Mouse (Mus musculus): ENCODE data around the gene Mfsd14b.

Mfsd14b gene

DNA sequence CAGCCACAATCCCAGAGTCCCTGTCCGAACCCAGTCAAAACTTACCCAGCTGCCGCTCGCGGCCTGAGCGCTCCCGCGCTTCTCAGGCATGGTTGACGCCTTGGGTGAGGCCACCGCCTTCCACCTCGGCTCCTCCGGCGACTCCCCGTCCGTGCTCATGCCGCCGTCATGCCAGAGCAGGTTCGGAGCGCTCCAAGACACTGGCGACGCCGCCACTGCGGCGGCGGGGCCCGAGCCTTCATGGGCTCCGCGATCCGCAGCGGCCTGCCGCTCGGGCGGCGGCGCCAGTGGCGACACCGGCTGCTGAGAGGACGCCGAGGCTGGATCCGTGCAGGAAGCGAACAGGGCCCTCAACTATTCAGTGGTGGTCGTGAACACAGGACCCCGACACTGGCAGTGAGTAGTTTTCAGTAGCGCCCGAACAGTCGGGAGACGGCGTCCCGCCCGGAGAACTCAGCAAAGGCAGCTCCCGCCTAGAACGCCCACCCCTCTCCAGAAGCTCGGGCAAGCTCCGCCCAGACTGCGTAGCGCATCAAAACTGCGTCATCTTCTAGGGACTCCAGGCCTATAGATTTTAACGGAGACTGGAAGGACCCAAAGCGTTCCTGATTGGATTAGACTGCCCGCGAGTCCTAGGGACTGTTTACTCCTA is at the start of gene Mfsd14b:
Mfsd14b (minus strand) TSS at position 517 of the 652 bp plus-strand sequence.
- ChIA-PET CTCF (interaction anchor here in 1 of 4 experiments (0.6 kb wide), 3 partner anchors 81 to 619 kb away, joined by 3 to 5 read pairs (median 3); no protein-coding TSS in a partner anchor), POLR2A (interaction anchor here (0.5 to 3.1 kb wide), 44 partner anchors 8 to 800 kb away, joined by 3 to 40 read pairs (median 4); partner anchors contain the start of genes Aaed1 (in 1 of the 4), Cdk20 (in 1 of the 4) and Olfr466 (in 1 of the 4))

GRCm38 (mm10) chr13:65149940-65150339 is 37.2 kb upstream of the Mfsd14b start, which contains the start of gene Olfr466:
TSS of gene Olfr466 (plus strand) at chr13:65150240.
- ChIA-PET CTCF (interaction anchor here in 1 of 4 experiments (0.6 kb wide), 1 partner anchor 568 kb away, joined by 4 read pairs; no protein-coding TSS in a partner anchor), POLR2A (interaction anchor here in 1 of 4 experiments (1.3 kb wide), 1 partner anchor 38 kb away, joined by 5 read pairs; no protein-coding TSS in a partner anchor)

DNA sequence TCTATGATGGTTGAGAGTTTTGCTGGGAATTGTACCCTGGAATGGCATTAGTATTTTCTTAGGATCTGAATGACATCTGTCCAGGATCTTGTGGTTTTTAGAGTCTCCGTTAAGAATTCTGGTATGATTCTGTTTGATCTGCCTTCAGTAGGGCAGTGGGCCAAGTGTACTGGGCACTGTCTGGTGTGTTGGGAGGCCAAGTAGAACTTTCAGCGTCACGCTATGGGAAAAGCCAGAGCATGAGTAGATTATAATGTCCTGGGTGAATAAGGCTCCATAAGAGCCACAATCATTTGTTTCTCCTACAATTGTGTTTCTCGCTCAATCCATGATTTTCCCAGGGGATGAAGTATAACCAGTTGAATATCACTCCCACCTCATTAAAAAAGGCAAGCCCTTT is 25.0 kb upstream of the Mfsd14b start, which contains the start of gene Olfr465-ps1:
Olfr465-ps1 (plus strand) TSS at position 301 of the 400 bp plus-strand sequence.
- CTCF ChIA-PET, result no interaction called here
- POLR2A ChIA-PET, result no interaction called here

GRCm38 (mm10) chr13:65127063-65127847 is 14.5 kb upstream of the Mfsd14b start:
- POLR2A ChIA-PET, result interaction anchor here in 2 of 4 experiments (1.0 to 2.2 kb wide), 3 partner anchors 14 to 15 kb away, joined by 3 to 7 read pairs (median 3); partner anchors contain the start of gene Mfsd14b (in 2 of the 2)
- CTCF ChIA-PET, result interaction anchor here in 3 of 4 experiments (0.6 to 2.5 kb wide), 7 partner anchors 16 to 947 kb away, joined by 3 to 7 read pairs (median 4); no protein-coding TSS in a partner anchor

DNA sequence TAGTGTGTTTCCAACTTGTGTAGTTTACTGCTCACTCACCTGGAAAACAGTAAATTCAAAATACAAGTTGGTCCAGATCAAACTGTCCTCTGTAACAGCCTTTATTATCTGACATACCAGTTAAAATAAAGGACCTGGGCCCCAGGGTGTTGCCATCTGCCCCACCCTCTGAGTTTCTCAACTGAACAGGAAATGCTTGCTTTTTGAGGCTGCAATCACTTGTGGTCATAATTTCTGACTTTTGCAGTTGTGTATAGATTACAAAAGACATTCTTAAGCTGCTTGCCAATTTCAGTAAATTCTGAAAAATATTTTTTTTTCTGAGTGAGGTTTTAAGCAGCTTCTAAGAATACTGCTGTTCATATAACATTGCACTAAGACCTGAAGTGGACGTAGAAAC is 9.3 kb upstream of the Mfsd14b start:
- POLR2A ChIA-PET, result interaction anchor here in 2 of 4 experiments (0.7 to 2.0 kb wide), 2 partner anchors 10 to 82 kb away, joined by 4 read pairs; partner anchors contain the start of gene Mfsd14b (in 1 of the 2)
- CTCF ChIA-PET, result no interaction called here

- POLR2A ChIA-PET, result no interaction called here
- CTCF ChIA-PET, result interaction anchor here in 1 of 4 experiments (0.6 kb wide), 1 partner anchor 1206 kb away, joined by 3 read pairs; no protein-coding TSS in a partner anchor
Observed at GRCm38 (mm10) chr13:65120984-65121383, 8.2 kb upstream of the Mfsd14b start.

- CTCF ChIA-PET, result no interaction called here
- POLR2A ChIA-PET, result interaction anchor here (0.6 to 3.1 kb wide), 31 partner anchors 9 to 801 kb away, joined by 3 to 40 read pairs (median 3); partner anchors contain the start of genes Aaed1 (in 1 of the 4) and Cdk20 (in 1 of the 4)
Observed at GRCm38 (mm10) chr13:65113239-65113638, 464 bp upstream of the Mfsd14b start.

- ChIA-PET POLR2A (interaction anchor here in 3 of 4 experiments (0.6 to 3.1 kb wide), 28 partner anchors 9 to 800 kb away, joined by 3 to 40 read pairs (median 4); partner anchors contain the start of genes Aaed1 (in 1 of the 3) and Olfr466 (in 1 of the 3)), CTCF (interaction anchor here in 1 of 4 experiments (0.6 to 1.1 kb wide), 3 partner anchors 16 to 201 kb away, joined by 3 to 5 read pairs (median 3); no protein-coding TSS in a partner anchor)
Observed at GRCm38 (mm10) chr13:65111961-65112360, 814 bp downstream of the Mfsd14b start.

DNA sequence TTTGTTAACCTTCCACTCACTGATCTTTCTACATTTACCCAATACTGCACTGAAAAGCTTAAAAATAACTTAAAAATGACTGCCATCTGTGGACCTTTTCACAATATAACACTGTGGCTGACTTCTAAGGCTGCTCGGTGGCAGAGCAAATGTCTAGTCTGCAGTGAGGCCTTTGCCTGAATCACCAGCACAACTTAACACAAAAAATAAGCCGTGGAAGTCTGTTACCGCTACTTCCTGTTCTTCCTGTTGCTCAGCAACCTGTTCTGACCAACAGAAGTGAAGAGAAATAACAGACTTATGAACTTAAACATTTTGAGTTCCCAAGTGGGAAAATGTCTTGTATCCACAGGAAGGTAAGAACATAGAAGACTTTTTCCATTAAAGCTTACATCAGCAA is 11.5 kb downstream of the Mfsd14b start:
- CTCF ChIA-PET, result no interaction called here
- POLR2A ChIA-PET, result interaction anchor here (0.6 to 5.9 kb wide), 6 partner anchors 11 to 75 kb away, joined by 3 to 40 read pairs (median 4); partner anchors contain the start of gene Mfsd14b (in 4 of the 4)

DNA sequence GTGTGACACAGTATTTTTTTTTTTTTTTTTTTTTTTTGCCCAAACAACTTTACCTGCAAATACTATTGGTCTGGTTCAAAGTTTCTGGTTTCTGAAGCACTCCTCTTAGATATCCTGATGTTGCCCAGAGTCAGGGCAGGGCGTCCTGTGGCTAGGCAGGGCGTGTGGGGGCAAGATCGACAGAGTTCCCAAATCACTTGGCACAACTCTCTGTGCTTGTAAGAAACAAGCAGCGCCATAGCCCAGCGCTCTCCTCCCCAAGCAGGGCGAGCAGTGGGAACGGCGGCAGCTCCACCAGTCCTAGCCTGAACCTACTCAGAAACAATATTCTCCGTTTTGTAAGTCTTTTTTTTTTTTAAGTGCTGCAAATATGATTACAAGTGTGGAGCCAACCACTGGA is 12.1 kb downstream of the Mfsd14b start:
- ChIA-PET POLR2A (interaction anchor here in 2 of 4 experiments (0.8 to 5.9 kb wide), 5 partner anchors 10 to 76 kb away, joined by 3 to 40 read pairs (median 3); partner anchors contain the start of gene Mfsd14b (in 1 of the 2)), CTCF (no interaction called here)

DNA sequence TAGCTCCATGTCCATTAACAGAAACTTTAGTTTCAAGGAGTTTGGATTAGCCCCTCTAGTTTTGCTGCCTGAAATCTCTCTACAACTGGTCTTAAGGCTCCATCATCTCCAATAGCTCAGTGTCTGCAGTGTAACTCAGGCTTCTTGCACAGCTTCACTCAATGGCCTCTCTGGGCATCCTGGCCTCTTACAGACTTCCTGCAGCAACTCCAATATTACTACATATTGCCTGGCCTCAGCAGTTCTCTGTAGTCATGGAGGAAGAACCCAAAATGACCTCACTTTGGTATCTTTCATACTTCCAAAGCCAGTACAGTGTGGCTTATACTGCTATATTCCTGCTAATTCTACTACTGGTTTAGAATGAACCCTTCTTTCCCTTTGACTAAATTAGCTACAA is 15.8 kb downstream of the Mfsd14b start:
- POLR2A ChIA-PET, result interaction anchor here in 2 of 4 experiments (0.6 to 1.7 kb wide), 3 partner anchors 15 to 23 kb away, joined by 3 to 8 read pairs (median 3); partner anchors contain the start of gene Mfsd14b (in 1 of the 2)

GRCm38 (mm10) chr13:65095923-65096322 is 16.9 kb downstream of the Mfsd14b start:
- ChIA-PET POLR2A (interaction anchor here in 1 of 4 experiments (0.5 to 1.7 kb wide), 3 partner anchors 8 to 81 kb away, joined by 4 to 8 read pairs (median 4); no protein-coding TSS in a partner anchor), CTCF (no interaction called here)

More for the DNA sequence above, 15.8 kb downstream of the Mfsd14b start:
- CTCF ChIA-PET, result no interaction called here

GRCm38 (mm10) chr13:65069969-65070368 is 42.8 kb downstream of the Mfsd14b start:
- POLR2A ChIA-PET, result interaction anchor here in 1 of 4 experiments (0.9 kb wide), 1 partner anchor 9 kb away, joined by 3 read pairs; no protein-coding TSS in a partner anchor

DNA sequence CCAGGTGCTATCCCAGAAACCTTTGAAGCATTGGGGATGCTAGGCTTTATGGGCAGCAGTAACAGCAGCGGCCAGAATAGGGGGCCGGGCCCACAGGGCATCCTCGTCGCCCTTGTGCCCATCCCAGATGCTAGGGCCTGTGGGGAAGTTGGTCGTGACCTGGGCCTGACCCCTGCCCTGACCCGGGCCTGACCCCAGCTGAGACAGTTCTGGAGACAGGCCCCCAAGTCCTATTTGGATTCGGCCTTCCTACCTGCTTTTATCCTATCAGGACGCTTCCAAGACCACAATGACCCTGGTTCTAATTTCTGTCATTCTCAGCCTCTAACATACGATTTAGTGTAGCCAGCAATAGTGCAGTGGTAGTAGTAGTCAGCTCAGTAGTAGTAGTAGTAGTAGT is 60.1 kb downstream of the Mfsd14b start, which contains the start of gene Prss47:
Prss47 (minus strand) TSS at position 101 of the 400 bp plus-strand sequence.
- ChIA-PET CTCF (no interaction called here), POLR2A (interaction anchor here in 2 of 4 experiments (0.6 to 1.4 kb wide), 2 partner anchors 10 to 216 kb away, joined by 3 to 5 read pairs; no protein-coding TSS in a partner anchor)

More at GRCm38 (mm10) chr13:65069969-65070368, 42.8 kb downstream of the Mfsd14b start:
- CTCF ChIA-PET, result no interaction called here

- CTCF ChIA-PET, result no interaction called here
- POLR2A ChIA-PET, result no interaction called here
Observed at GRCm38 (mm10) chr13:65035057-65035456, 77.7 kb downstream of the Mfsd14b start.

DNA sequence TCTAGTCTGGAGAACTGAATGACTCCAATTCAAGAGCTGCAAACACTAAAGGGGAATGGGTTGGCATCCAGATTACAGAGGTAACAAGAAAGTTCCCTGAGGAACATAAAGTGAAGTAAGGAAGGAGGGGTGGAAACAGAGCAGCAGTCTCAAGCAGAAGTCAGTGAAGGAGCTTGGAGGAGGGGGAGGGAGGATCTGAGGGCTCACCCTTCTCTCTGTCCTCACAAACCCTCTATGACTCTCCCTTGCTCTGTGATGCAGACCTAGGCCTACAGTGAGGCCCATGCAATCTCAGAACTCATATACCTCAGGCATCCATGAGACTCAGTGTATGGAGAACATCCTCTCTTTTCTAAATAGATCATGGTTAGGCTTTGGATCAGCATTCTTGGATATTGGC is 80.0 kb downstream of the Mfsd14b start, which contains the start of gene Spata31d1c:
Spata31d1c (plus strand) TSS at position 301 of the 400 bp plus-strand sequence.
- CTCF ChIA-PET, result no interaction called here
- POLR2A ChIA-PET, result no interaction called here
